ENCODE assay signal across 7 mouse cellular contexts in the genomic region with DNA sequence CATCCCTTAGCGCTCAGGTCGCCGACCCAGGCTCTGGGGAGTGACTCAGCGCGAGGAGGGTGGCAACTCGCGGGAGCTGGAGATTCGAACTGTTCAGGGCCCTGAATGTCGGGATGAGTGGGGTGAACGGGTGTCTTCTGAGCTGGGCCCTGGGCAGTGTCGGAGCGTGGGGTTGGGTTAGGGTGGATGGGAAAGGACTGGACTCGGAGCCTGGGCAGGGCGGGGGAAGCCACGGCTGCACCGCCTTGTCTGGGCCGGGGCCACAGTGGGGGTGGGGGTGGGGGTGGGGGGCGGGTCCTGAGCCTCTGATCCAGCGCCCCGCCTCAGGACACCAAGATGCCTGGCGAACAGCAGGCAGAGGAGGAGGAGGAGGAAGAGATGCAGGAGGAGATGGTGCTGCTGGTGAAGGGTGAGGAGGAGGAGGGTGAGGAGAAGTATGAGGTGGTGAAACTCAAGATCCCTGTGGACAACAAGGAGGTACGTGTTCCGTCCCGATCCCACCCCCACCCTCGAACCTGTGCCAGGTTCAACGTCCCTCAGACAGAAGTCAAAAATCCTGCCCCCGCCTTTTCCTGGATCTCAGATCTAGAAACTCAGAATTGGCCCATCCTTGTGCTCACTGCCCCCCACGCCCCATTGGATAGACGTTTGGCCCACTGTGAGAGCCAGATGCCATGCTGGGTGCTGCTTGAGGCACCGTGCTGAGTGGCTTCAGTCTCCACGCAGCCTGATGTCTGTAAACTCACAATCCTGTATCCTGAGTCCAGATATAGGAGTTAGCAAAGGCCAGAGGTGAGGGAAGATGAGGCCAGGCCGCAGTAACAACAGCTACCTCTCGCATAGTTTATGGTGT. TPM values are rescaled to one million over a fixed set of nuclear protein-coding genes. Genes with fewer than 3 reads are reported as not detected.
DNase-seq lines count a peak whose midpoint lies in the region; ATAC-seq and TF ChIP-seq lines count a peak whose summit lies in the region.

No protein-coding gene starts in this region.

- H3K4me3 ChIP-seq in kidney, postnatal 0 days (replicated peaks; ENCODE audit: low read depth, low read length), result peak overlapping the region; percentile 88
- H3K4me3 ChIP-seq in liver, embryonic 14.5 days (ENCODE audit: insufficient read depth in 1 of 2, low read depth in 2 of 2, low read length in 2 of 2), result peak overlapping the region; percentile 82 to 87
- peak overlapping the region; percentile 74 for H3K4me3 ChIP-seq in stomach, embryonic 15.5 days (replicated peaks)

- H3K27me3 ChIP-seq in kidney, postnatal 0 days (ENCODE audit: insufficient read depth, low read length), result no peaks in the 10 kb centered on the region
- H3K27me3 ChIP-seq in liver, embryonic 14.5 days (ENCODE audit: control insufficient read depth, insufficient read depth, low read length), result no peaks in the 10 kb centered on the region
- no peaks in the 10 kb centered on the region for H3K27me3 ChIP-seq in stomach, embryonic 15.5 days (replicated peaks)

- peak overlapping the region; percentile 94 for H3K9ac ChIP-seq in kidney, postnatal 0 days (ENCODE audit: low read depth, low read length)
- peak overlapping the region; percentile 84 for H3K9ac ChIP-seq in liver, embryonic 14.5 days (replicated peaks)
- H3K9ac ChIP-seq in stomach, embryonic 15.5 days, result peak overlapping the region; percentile 93

- ATAC-seq in kidney, postnatal 0 days (replicated peaks; ENCODE audit: low FRiP score, low read depth), result peak; percentile 74
- no peak; the same call in none of the 2 replicates for ATAC-seq in liver, embryonic 14.5 days (ENCODE audit: insufficient read depth)
- peak; percentile 73 for ATAC-seq in stomach, embryonic 15.5 days (ENCODE audit: insufficient read depth, low FRiP score, low read depth)

- peak overlapping the region; percentile 94 for H3K27ac ChIP-seq in kidney, postnatal 0 days
- peak overlapping the region; percentile 68 for H3K27ac ChIP-seq in liver, embryonic 14.5 days
- peak overlapping the region; percentile 98 for H3K27ac ChIP-seq in stomach, embryonic 15.5 days

- no peak for TF ChIP-seq EP300 in liver, embryonic 14.5 days (IDR thresholded peaks at IDR 0.05; ENCODE audit: low read depth)

- 7% methylated on average over 32 of the region's 33 CpGs for WGBS in kidney, postnatal 0 days
- WGBS in liver, embryonic 14.5 days (ENCODE audit: insufficient replicate concordance), result 11% methylated on average over 33 of the region's 33 CpGs
- 12% methylated on average over 28 of the region's 33 CpGs for WGBS in stomach, embryonic 15.5 days

- H3K9me3 ChIP-seq in kidney, postnatal 0 days (replicated peaks; ENCODE audit: low read length), result no peaks in the 10 kb centered on the region
- H3K9me3 ChIP-seq in liver, embryonic 14.5 days (ENCODE audit: control insufficient read depth, low read length), result no peaks in the 10 kb centered on the region
- H3K9me3 ChIP-seq in stomach, embryonic 15.5 days, result no peaks in the 10 kb centered on the region

- no peaks in the 10 kb centered on the region; the same call in 1 of the 2 replicates for H3K36me3 ChIP-seq in kidney, postnatal 0 days (ENCODE audit: insufficient read depth, low read length)
- H3K36me3 ChIP-seq in liver, embryonic 14.5 days (replicated peaks; ENCODE audit: control insufficient read depth, insufficient read depth, low read depth), result no peaks in the 10 kb centered on the region; the same call in 1 of the 2 replicates
- peaks cover 11% of the 10 kb centered on the region for H3K36me3 ChIP-seq in stomach, embryonic 15.5 days

- DNase-seq in kidney, postnatal 0 days (ENCODE audit: low spot score), result peak; percentile 51
- no peak for DNase-seq in kidney, adult 9 months
- peak; percentile 54 for DNase-seq in brain, adult 2 months (ENCODE audit: low read depth, low spot score)
- peak; percentile 72 for DNase-seq in gastrocnemius, postnatal 14 days
- DNase-seq in liver, embryonic 14.5 days (ENCODE audit: low read depth in 3 of 3, low spot score in 3 of 3), result no peak
- DNase-seq in adrenal gland, adult 8-10 months, result no peak

- H3K4me2 ChIP-seq in kidney, postnatal 0 days (ENCODE audit: low read length), result peak overlapping the region; percentile 74
- peak overlapping the region; percentile 94 for H3K4me2 ChIP-seq in liver, embryonic 14.5 days (ENCODE audit: low read depth)
- peak overlapping the region; percentile 88 for H3K4me2 ChIP-seq in stomach, embryonic 15.5 days

- no peak for TF ChIP-seq CTCF in kidney, postnatal 0 days (IDR thresholded peaks at IDR 0.05; ENCODE audit: low read depth)
- TF ChIP-seq CTCF in liver, embryonic 14.5 days (IDR thresholded peaks at IDR 0.05; ENCODE audit: low read depth), result no peak; the same call in 1 of the 2 replicates

- intact Hi-C loops in gastrocnemius, postnatal 14 days (cut with DNase I; ENCODE audit: low total_unique reads), result no loop called here

- H3K4me1 ChIP-seq in kidney, postnatal 0 days (replicated peaks; ENCODE audit: insufficient read depth, low read length), result peaks cover 19% of the 10 kb centered on the region; the same call in 1 of the 2 replicates
- peaks cover 10 to 23% of the 10 kb centered on the region in 2 experiments for H3K4me1 ChIP-seq in liver, embryonic 14.5 days (replicated peaks; ENCODE audit: control insufficient read depth in 2 of 2, insufficient read depth in 2 of 2, low read length in 1 of 2)
- peaks cover 22% of the 10 kb centered on the region for H3K4me1 ChIP-seq in stomach, embryonic 15.5 days

RNA-seq across cellular contexts. Expression of a gene that starts 0.8 kb away (rescaled TPM):
- polyA plus RNA-seq in kidney, postnatal 0 days (2015; fragmentation: Nextera tagmentation; extraction: Ambion mirVana), result 46.2 and 49.3 TPM in 2 replicates
- 10 to 100 TPM; 18.0 to 21.6 TPM for total RNA-seq in gastrocnemius, postnatal 14 days (2021)
- polyA plus RNA-seq in liver, embryonic 14.5 days (2012; rRNA removed), result 19.6 and 21.6 TPM in 2 replicates
- 11.0 TPM in 2 replicates for polyA plus RNA-seq in liver, embryonic 14.5 days (2014; fragmentation: Nextera tagmentation; extraction: Ambion mirVana)
- 57.9 and 63.1 TPM in 2 replicates for polyA plus RNA-seq in stomach, embryonic 15.5 days (2015; fragmentation: Nextera tagmentation; extraction: Ambion mirVana)
- 10 to 100 TPM; 32.9 to 46.1 (median 39.7) TPM for total RNA-seq in adrenal gland, adult 8-10 months (2022)

RNA-seq across cellular contexts. Expression of a gene that starts 12.0 kb away (rescaled TPM):
- polyA plus RNA-seq in kidney, postnatal 0 days (2015; fragmentation: Nextera tagmentation; extraction: Ambion mirVana), result 16.7 and 20.5 TPM in 2 replicates
- 1 to 10 TPM; 4.2 to 5.0 TPM for total RNA-seq in gastrocnemius, postnatal 14 days (2021)
- polyA plus RNA-seq in liver, embryonic 14.5 days (2012; rRNA removed), result 10.3 and 16.1 TPM in 2 replicates
- 7.0 TPM in 2 replicates for polyA plus RNA-seq in liver, embryonic 14.5 days (2014; fragmentation: Nextera tagmentation; extraction: Ambion mirVana)
- 17.7 and 19.2 TPM in 2 replicates for polyA plus RNA-seq in stomach, embryonic 15.5 days (2015; fragmentation: Nextera tagmentation; extraction: Ambion mirVana)
- total RNA-seq in adrenal gland, adult 8-10 months (2022), result 10 to 100 TPM in 2 of 4 experiments, 1 to 10 TPM in 2; 9.1 to 11.2 (median 10.3) TPM

RNA-seq across cellular contexts. Expression of a gene that starts 12.0 kb away (rescaled TPM):
- polyA plus RNA-seq in kidney, postnatal 0 days (2015; fragmentation: Nextera tagmentation; extraction: Ambion mirVana), result 22.3 and 25.1 TPM in 2 replicates
- 1 to 10 TPM; 4.2 to 5.4 TPM for total RNA-seq in gastrocnemius, postnatal 14 days (2021)
- polyA plus RNA-seq in liver, embryonic 14.5 days (2012; rRNA removed), result 3.3 and 3.4 TPM in 2 replicates
- polyA plus RNA-seq in liver, embryonic 14.5 days (2014; fragmentation: Nextera tagmentation; extraction: Ambion mirVana), result 2.4 and 2.8 TPM in 2 replicates
- polyA plus RNA-seq in stomach, embryonic 15.5 days (2015; fragmentation: Nextera tagmentation; extraction: Ambion mirVana), result 33.9 and 34.8 TPM in 2 replicates
- 10 to 100 TPM; 11.6 to 19.5 (median 15.0) TPM for total RNA-seq in adrenal gland, adult 8-10 months (2022)

RNA-seq across cellular contexts. Expression of a gene that starts 15.6 kb away (rescaled TPM):
- polyA plus RNA-seq in kidney, postnatal 0 days (2015; fragmentation: Nextera tagmentation; extraction: Ambion mirVana), result 146 and 157 TPM in 2 replicates
- 10 to 100 TPM; 24.7 to 27.0 TPM for total RNA-seq in gastrocnemius, postnatal 14 days (2021)
- 62.2 and 82.9 TPM in 2 replicates for polyA plus RNA-seq in liver, embryonic 14.5 days (2012; rRNA removed)
- 104 and 117 TPM in 2 replicates for polyA plus RNA-seq in liver, embryonic 14.5 days (2014; fragmentation: Nextera tagmentation; extraction: Ambion mirVana)
- 164 and 181 TPM in 2 replicates for polyA plus RNA-seq in stomach, embryonic 15.5 days (2015; fragmentation: Nextera tagmentation; extraction: Ambion mirVana)
- 10 to 100 TPM; 28.2 to 36.5 (median 31.6) TPM for total RNA-seq in adrenal gland, adult 8-10 months (2022)

RNA-seq across cellular contexts. Expression of a gene that starts 29.0 kb away (rescaled TPM):
- polyA plus RNA-seq in kidney, postnatal 0 days (2015; fragmentation: Nextera tagmentation; extraction: Ambion mirVana), result 207 and 215 TPM in 2 replicates
- total RNA-seq in gastrocnemius, postnatal 14 days (2021), result 10 to 100 TPM; 19.3 to 23.1 TPM
- polyA plus RNA-seq in liver, embryonic 14.5 days (2012; rRNA removed), result 35.0 and 44.9 TPM in 2 replicates
- 143 and 155 TPM in 2 replicates for polyA plus RNA-seq in liver, embryonic 14.5 days (2014; fragmentation: Nextera tagmentation; extraction: Ambion mirVana)
- 139 and 163 TPM in 2 replicates for polyA plus RNA-seq in stomach, embryonic 15.5 days (2015; fragmentation: Nextera tagmentation; extraction: Ambion mirVana)
- 100 to 1,000 TPM in 1 of 4 experiments, 10 to 100 TPM in 3; 44.5 to 105 (median 76.5) TPM for total RNA-seq in adrenal gland, adult 8-10 months (2022)

Comparison
In these comparisons a context has a peak if more than half of its experiments do, and no peak if none do; other contexts are left out.
1. DNase-seq: peak in kidney, postnatal 0 days (single experiment), brain, adult 2 months (single experiment) and gastrocnemius, postnatal 14 days (single experiment); none in kidney, adult 9 months (single experiment), liver, embryonic 14.5 days (0 of 3) and adrenal gland, adult 8-10 months (single experiment).
2. Peak in every context shown above with its lines, with median percentiles within 50 percentile points of each other: H3K27ac ChIP-seq, H3K4me2 ChIP-seq, H3K4me3 ChIP-seq and H3K9ac ChIP-seq.